Mouse (Mus musculus): ENCODE measurements around the gene Timm10b. TPM values are rescaled to one million over a fixed set of nuclear protein-coding genes. Genes with fewer than 3 reads are reported as not detected.

Gene Timm10b
- total and polyA plus RNA-seq, 2 experiments from 2014 or later = 63.9 to 181 TPM

GRCm38 (mm10) chr7:105616561-105616960, 23.3 kb upstream of the Timm10b start:
- no peaks in the 10 kb centered on the region for H3K9me3 ChIP-seq (ENCODE audit: low read length)
- H3K27me3 ChIP-seq (ENCODE audit: insufficient read depth, low read length) = no peaks in the 10 kb centered on the region
- H3K9ac ChIP-seq (replicated peaks; ENCODE audit: low read length) = no peak overlapping the region
- no peak for ATAC-seq
- 86% methylated on average over 6 of the region's 6 CpGs for WGBS
- no peak for DNase-seq (ENCODE audit: low spot score)
- no peak for TF ChIP-seq CTCF (IDR thresholded peaks at IDR 0.05; ENCODE audit: low read depth)
- no peaks in the 10 kb centered on the region for H3K4me1 ChIP-seq (ENCODE audit: insufficient read depth, low read length)
- no peak overlapping the region for H3K27ac ChIP-seq
- no peak overlapping the region for H3K4me2 ChIP-seq (ENCODE audit: low read depth, low read length)
- H3K4me3 ChIP-seq (ENCODE audit: low read length) = no peak overlapping the region
- H3K36me3 ChIP-seq (ENCODE audit: insufficient read depth, low read length) = peaks cover 98% of the 10 kb centered on the region

DNA sequence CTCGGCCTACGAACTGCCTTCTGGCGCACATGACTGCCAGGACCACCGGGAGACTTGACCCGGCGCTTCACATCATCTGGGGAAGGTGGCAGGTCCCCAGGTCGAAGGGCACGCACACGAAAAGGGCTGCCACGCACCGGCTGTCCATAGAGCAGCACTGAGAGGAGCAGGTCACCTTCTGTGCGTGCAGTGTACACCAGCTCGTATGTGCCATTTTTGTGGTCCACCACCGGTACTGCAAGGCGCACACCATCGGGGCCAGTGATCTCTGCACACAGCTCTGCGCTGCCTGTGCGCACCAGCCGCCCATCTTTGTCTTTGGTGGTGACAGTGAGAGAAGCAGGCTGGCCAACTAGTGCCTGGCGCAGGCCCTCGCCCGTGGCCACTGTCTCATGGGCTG, 22.0 kb upstream of the Timm10b start:
- Histone ChIP-seq H3K9ac (replicated peaks; ENCODE audit: low read length) (no peak overlapping the region), H3K4me3 (ENCODE audit: low read length) (no peak overlapping the region), H3K27ac (no peak overlapping the region), H3K9me3 (ENCODE audit: low read length) (no peaks in the 10 kb centered on the region), H3K4me2 (ENCODE audit: low read depth, low read length) (no peak overlapping the region), H3K27me3 (ENCODE audit: insufficient read depth, low read length) (no peaks in the 10 kb centered on the region), H3K4me1 (ENCODE audit: insufficient read depth, low read length) (no peaks in the 10 kb centered on the region), H3K36me3 (ENCODE audit: insufficient read depth, low read length) (peaks cover 96% of the 10 kb centered on the region)
- ATAC-seq (no peak), DNase-seq (ENCODE audit: low spot score) (no peak)
- WGBS = 94% methylated on average over 22 of the region's 22 CpGs
- no peak for TF ChIP-seq CTCF (IDR thresholded peaks at IDR 0.05; ENCODE audit: low read depth)

DNA sequence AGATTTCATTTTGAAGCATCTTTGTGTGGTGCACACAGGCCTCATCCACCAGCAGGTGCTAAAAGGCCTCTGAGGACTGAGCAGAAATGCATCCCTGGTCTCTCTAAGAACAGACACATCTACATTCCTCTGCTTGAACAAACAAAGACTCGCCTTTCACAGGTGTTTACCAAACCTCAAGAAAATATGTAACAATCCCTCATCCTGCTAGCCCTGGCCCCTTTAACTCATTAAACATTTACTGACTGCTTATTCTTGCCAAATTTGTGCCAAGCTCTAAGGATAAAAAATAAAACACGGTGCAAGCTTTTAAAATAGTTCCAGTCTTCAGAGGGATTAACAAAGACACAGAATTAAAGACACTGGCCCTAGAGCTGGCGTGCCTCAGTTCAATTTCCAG, 20.2 kb upstream of the Timm10b start:
- H3K36me3 ChIP-seq (ENCODE audit: insufficient read depth, low read length) = peaks cover 94% of the 10 kb centered on the region
- TF ChIP-seq CTCF (IDR thresholded peaks at IDR 0.05; ENCODE audit: low read depth) = no peak
- no peak overlapping the region for H3K27ac ChIP-seq
- no peaks in the 10 kb centered on the region for H3K9me3 ChIP-seq (ENCODE audit: low read length)
- H3K4me2 ChIP-seq (ENCODE audit: low read depth, low read length) = no peak overlapping the region
- H3K27me3 ChIP-seq (ENCODE audit: insufficient read depth, low read length) = no peaks in the 10 kb centered on the region
- no peaks in the 10 kb centered on the region for H3K4me1 ChIP-seq (ENCODE audit: insufficient read depth, low read length)
- ATAC-seq (no peak), DNase-seq (ENCODE audit: low spot score) (no peak)
- no peak overlapping the region for H3K4me3 ChIP-seq (ENCODE audit: low read length)
- H3K9ac ChIP-seq (replicated peaks; ENCODE audit: low read length) = no peak overlapping the region
- 80% methylated on average over 3 of the region's 3 CpGs for WGBS

GRCm38 (mm10) chr7:105621053-105621452, 18.8 kb upstream of the Timm10b start:
- H3K9ac ChIP-seq (replicated peaks; ENCODE audit: low read length) = no peak overlapping the region
- no peaks in the 10 kb centered on the region for H3K9me3 ChIP-seq (ENCODE audit: low read length)
- H3K4me1 ChIP-seq (ENCODE audit: insufficient read depth, low read length) = no peaks in the 10 kb centered on the region
- no peaks in the 10 kb centered on the region for H3K27me3 ChIP-seq (ENCODE audit: insufficient read depth, low read length)
- TF ChIP-seq CTCF (IDR thresholded peaks at IDR 0.05; ENCODE audit: low read depth) = no peak
- ATAC-seq = no peak
- no peak overlapping the region for H3K4me2 ChIP-seq (ENCODE audit: low read depth, low read length)
- H3K27ac ChIP-seq = no peak overlapping the region
- 65% methylated on average over 4 of the region's 4 CpGs for WGBS
- peaks cover 89% of the 10 kb centered on the region for H3K36me3 ChIP-seq (ENCODE audit: insufficient read depth, low read length)
- H3K4me3 ChIP-seq (ENCODE audit: low read length) = no peak overlapping the region
- DNase-seq (ENCODE audit: low spot score) = no peak

DNA sequence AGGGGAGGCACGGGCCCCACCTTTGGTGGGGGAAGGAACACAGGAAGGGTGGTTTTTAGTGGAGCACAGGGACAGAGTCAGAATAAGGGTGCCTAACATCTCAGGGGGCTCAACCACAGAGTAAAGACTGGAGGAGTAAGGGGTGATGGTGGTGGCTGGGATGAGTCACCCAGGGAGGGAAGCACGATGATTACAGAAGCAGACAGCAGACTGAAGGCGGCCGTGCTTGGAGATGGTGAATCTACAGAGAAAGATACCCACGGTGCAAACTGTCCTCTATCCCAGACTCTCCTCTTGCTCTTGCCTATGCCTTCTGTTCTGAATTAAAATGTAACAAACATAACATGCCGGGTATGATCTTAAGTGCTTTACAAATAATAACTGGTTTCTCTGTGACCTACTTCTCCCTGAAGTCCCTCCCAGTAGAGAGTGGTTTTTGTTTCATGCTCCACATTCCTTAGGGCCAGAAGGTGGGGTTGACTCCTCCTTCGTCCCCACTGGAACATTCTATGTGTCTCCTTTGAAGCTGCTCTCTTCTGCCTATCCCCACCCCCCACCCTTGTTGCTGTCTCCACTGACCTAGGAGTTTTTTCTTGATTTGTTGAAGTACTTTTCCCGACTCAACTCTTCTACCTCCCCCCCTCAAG, 18.1 kb upstream of the Timm10b start:
- no peak overlapping the region for H3K27ac ChIP-seq
- no peak overlapping the region for H3K4me2 ChIP-seq (ENCODE audit: low read depth, low read length)
- H3K36me3 ChIP-seq (ENCODE audit: insufficient read depth, low read length) = peaks cover 81% of the 10 kb centered on the region
- H3K4me3 ChIP-seq (ENCODE audit: low read length) = no peak overlapping the region
- WGBS = 83% methylated on average over 8 of the region's 8 CpGs
- TF ChIP-seq CTCF (IDR thresholded peaks at IDR 0.05; ENCODE audit: low read depth) = no peak
- H3K9ac ChIP-seq (replicated peaks; ENCODE audit: low read length) = no peak overlapping the region
- no peak for DNase-seq (ENCODE audit: low spot score)
- no peaks in the 10 kb centered on the region for H3K27me3 ChIP-seq (ENCODE audit: insufficient read depth, low read length)
- H3K9me3 ChIP-seq (ENCODE audit: low read length) = no peaks in the 10 kb centered on the region
- H3K4me1 ChIP-seq (ENCODE audit: insufficient read depth, low read length) = no peaks in the 10 kb centered on the region
- no peak for ATAC-seq

GRCm38 (mm10) chr7:105625397-105625796, 14.5 kb upstream of the Timm10b start:
- Histone ChIP-seq H3K4me3 (ENCODE audit: low read length) (no peak overlapping the region), H3K9me3 (ENCODE audit: low read length) (no peaks in the 10 kb centered on the region), H3K4me1 (ENCODE audit: insufficient read depth, low read length) (peaks cover 6% of the 10 kb centered on the region; the same call in 1 of the 2 replicates), H3K27ac (no peak overlapping the region), H3K9ac (replicated peaks; ENCODE audit: low read length) (no peak overlapping the region), H3K27me3 (ENCODE audit: insufficient read depth, low read length) (no peaks in the 10 kb centered on the region), H3K36me3 (ENCODE audit: insufficient read depth, low read length) (peaks cover 45% of the 10 kb centered on the region), H3K4me2 (ENCODE audit: low read depth, low read length) (no peak overlapping the region)
- WGBS = 64% methylated on average over 6 of the region's 6 CpGs
- ATAC-seq (no peak), DNase-seq (ENCODE audit: low spot score) (no peak)
- no peak for TF ChIP-seq CTCF (IDR thresholded peaks at IDR 0.05; ENCODE audit: low read depth)

- Histone ChIP-seq H3K27me3 (ENCODE audit: insufficient read depth, low read length) (no peaks in the 10 kb centered on the region), H3K4me3 (ENCODE audit: low read length) (no peak overlapping the region), H3K36me3 (ENCODE audit: insufficient read depth, low read length) (peaks cover 18% of the 10 kb centered on the region; the same call in 1 of the 2 replicates), H3K27ac (peak overlapping the region; percentile 56), H3K4me1 (ENCODE audit: insufficient read depth, low read length) (peaks cover 22% of the 10 kb centered on the region), H3K9ac (replicated peaks; ENCODE audit: low read length) (no peak overlapping the region), H3K9me3 (ENCODE audit: low read length) (no peaks in the 10 kb centered on the region), H3K4me2 (ENCODE audit: low read depth, low read length) (no peak overlapping the region)
- no peak for TF ChIP-seq CTCF (IDR thresholded peaks at IDR 0.05; ENCODE audit: low read depth)
- whole genome bisulfite sequencing = 21% methylated on average over 3 of the region's 3 CpGs
- DNase-seq (ENCODE audit: low spot score) = peak; percentile 84
- peak; percentile 44 for ATAC-seq
Measured at GRCm38 (mm10) chr7:105628633-105629032, 11.2 kb upstream of the Timm10b start.

Data from hindbrain, postnatal 0 days (tissue).